Mouse (Mus musculus): ENCODE data around the gene Olfr220. TPM values are rescaled to one million over a fixed set of nuclear protein-coding genes. Genes with fewer than 3 reads are reported as not detected.

Olfr220 gene
- polyA plus RNA-seq, 1 experiment from 2014 or later = not detected

Other genes starting within 250 kb of the Olfr220 start
- not detected in 2 replicates for gene Olfr419, start 190.0 kb upstream of the Olfr220 start, polyA plus RNA-seq (2015; fragmentation: Nextera tagmentation; extraction: Ambion mirVana)
- gene Mptx1, start 111.6 kb upstream of the Olfr220 start, polyA plus RNA-seq (2015; fragmentation: Nextera tagmentation; extraction: Ambion mirVana) = not detected in 2 replicates
- gene Olfr417, start 77.0 kb upstream of the Olfr220 start, polyA plus RNA-seq (2015; fragmentation: Nextera tagmentation; extraction: Ambion mirVana) = not detected in 2 replicates
- gene Olfr248, start 51.0 kb upstream of the Olfr220 start, polyA plus RNA-seq (2015; fragmentation: Nextera tagmentation; extraction: Ambion mirVana) = not detected in 2 replicates
- gene Olfr414, start 18.0 kb upstream of the Olfr220 start, polyA plus RNA-seq (2015; fragmentation: Nextera tagmentation; extraction: Ambion mirVana) = not detected in 2 replicates
- 8.5 and 9.0 TPM in 2 replicates for gene Fmn2, start 59.7 kb downstream of the Olfr220 start, polyA plus RNA-seq (2015; fragmentation: Nextera tagmentation; extraction: Ambion mirVana)

Measured in midbrain, embryonic 15.5 days (tissue).